Mouse (Mus musculus): ENCODE data around the gene Rsph14. TPM values are rescaled to one million over a fixed set of nuclear protein-coding genes. Genes with fewer than 3 reads are reported as not detected.

The Rsph14 gene
- total RNA-seq, 2 experiments from 2014 or later: 0.56 TPM

DNA sequence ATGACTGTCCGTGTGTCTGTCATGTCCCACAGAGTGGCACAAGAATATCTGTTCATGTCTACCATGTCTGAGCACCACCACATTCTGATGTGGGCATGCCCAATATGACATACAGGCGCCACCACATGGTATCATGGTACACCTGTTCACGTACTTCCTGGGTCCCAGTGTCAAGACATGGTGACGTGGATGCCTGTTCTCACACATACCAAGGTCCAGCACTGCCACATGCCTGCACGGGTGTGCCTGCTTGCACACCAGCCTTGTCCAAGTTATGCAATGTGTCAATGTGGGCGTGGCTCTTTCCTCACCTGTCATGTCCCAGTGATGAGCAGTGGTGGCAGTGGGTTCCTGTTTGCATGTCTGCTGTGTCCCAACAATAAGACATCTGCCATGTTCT is 99.9 kb downstream of the Rsph14 start:
- no peak for DNase-seq

DNA sequence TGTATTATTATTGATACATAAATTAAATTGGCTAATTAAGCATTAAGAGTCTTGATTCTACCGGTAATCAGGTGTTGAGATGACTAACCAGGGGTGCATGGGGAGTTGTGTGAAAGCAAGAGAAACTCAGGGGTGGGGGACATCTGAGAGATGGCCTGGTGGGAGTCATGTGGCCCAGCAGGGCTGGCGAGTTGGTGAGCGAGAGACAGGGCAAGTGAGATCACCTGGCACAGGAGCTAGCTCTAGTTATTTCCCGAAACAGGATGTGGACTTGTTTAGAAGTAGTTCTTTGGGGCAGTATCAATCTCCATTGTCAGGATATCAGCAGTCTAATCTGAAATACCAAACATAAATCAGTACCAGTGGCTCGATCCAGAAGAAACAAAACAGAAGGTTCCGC is 100.8 kb downstream of the Rsph14 start:
- DNase-seq: no peak

DNA sequence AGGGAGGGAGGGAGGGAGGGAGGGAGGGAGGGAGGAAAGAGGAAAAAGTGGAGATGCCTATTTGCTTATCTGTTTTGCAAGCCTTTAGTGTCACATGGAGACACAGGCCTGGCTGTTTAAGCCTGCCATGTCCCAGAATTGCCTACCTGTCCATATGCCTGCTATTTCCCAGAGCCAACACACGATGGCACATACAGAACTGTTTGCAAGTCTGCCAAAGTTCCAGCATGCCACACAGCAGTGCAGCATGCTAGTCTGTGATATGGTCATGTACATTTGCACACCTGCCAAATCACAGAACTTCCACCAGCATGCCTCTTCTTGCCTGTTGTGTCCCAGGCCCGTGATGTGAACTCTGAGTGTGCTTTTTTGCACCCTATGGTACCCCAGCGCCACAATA is 101.8 kb downstream of the Rsph14 start:
- no peak for DNase-seq

DNA sequence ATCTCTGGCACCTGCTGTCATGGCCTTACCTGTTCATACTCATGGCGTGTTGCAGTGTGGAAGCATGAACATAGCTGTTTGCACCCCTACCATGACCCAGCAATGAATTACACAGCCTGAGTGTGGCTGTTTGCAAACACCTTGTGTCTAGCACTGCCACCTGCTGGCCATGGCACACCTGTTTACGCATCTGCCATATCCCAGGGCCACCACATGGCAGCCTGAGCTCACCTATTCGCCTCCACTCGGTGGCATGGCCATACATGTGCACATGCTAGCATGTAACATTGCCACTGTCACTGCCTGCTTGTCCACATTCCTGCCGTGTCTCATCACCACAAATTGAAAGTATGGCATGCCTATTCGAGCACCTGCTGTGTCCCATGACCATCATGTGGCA is 102.8 kb downstream of the Rsph14 start:
- no peak for DNase-seq

DNA sequence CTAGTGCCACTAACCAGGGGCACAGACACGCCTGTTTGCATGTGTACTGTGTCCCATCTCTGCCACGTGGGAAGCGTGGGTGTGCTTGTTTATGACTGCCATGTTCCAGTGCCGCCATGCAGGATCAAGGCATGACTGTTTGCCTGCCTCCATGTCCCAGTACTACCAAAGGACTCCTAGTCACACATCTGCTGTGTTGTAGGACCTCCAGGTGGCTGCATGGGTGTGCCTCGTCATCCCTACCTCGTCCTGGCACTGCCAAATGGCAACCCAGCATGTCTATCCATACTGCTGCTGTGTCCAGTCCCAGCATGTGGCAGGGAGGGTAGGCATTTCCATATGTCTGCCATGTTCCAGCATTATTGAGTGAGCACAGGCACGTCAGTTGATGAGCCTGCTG is 104.1 kb downstream of the Rsph14 start:
- no peak for DNase-seq

DNA sequence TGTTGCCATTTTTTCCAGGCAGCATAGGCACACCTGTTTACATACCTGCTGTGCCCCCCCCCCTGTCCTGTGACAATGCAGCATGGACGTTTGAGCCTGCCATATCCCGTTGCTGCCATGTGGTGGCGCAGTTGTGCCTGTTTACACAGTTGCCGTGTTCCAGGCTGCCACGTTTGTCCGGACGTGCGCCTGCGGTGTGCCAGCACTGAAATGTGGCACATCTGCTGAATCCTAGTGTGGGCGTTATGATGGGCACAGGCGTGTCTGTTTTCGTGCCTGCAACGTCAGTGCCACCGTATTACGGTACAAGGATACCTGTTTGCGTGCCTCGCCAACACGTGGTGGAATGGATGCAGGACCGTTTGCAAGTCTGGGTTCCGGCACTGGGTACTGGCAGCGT is 107.1 kb downstream of the Rsph14 start:
- peak; percentile 64 to 71 for DNase-seq

DNA sequence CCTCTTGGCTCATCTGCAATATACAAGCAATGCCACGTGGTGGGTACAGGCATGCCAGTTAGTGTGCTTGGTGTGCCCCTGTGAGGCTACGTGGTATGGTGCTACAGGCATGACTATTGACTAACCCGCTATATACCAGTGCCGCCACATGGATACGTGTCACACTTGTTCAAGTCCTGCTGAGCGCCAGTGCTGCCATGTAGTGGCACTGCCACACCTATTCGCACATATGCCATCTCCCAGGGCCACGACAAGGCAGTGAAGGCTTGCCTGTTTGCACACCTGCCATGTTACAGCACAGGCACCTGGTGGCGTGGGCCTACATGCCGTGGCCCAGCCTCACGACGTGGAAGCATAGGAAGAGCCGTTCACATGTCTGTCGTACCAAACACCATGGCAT is 108.1 kb downstream of the Rsph14 start:
- no peak for DNase-seq

DNA sequence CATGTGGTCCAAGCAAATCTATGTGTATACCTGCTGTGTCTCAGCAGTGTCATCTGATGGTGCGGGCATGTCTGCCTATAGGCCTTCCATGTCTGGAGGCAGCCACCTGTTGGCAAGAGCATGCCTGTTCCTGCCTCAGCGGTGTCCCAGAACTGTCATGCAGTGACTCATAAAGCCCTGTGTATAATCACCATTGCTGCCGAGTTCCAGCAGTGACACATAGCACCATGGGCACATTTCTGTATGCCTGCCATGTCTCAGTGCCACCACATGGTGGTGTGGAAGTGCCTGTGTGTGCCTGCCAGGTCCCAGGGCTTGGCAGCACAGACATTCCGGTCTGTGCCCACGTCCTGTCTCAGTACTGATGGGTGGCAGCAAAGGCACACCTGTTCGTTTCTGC is 109.6 kb downstream of the Rsph14 start:
- peak; percentile 78 to 81 for DNase-seq

DNA sequence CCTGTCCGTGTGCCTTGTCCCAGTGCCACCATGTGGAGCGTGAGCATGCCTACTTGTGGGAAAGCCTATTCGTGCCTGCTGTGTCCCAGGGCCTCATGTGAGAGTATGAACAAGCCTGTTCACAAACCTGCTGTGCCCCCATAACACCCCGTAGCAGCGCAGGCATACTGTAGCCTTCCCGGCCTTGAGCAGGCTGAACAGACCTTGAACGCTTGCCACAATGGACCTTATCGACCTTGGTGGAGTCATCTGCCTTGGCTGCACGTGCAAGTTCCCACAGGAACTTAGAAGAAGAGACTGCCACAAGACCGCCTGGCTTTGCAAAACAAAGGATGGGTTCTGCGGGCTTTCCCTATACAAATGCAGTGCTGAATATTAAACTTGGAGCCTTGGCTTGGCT is 110.8 kb downstream of the Rsph14 start:
- DNase-seq: peak; percentile 81 to 84

DNA sequence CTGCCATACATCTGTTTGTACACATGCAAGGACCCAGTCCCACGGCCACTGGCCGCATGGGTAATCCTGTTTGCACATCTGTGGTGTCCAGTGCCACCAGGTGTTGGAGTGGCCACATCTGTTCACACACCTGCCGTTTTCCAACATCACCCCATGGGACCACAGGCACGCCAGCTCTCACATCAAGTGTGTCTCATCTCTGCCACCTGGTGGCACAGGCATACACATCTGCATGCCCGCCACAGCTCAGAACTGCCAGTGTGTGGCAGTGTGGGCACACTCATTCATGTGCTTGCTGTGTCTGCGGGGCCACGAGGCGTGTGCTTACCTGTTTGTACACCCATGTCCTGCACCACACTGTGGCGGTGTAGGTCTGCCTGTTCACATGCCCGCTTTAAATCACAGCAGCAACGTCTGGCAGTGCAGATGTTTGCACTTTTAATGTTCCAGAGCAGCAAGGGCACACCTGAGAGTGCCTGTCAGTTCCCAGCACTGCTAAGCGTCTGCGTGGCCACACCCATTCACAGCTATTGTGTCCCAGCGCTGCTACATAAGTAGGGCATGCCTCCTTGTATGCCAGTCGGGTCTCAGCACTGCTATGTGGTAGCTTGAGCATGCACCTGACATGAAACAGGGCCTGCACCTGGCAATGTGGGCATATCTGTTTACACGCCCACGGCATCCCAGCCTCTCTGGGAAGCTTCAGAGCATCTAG is 111.4 kb downstream of the Rsph14 start:
- peak; percentile 71 to 75 for DNase-seq

DNA sequence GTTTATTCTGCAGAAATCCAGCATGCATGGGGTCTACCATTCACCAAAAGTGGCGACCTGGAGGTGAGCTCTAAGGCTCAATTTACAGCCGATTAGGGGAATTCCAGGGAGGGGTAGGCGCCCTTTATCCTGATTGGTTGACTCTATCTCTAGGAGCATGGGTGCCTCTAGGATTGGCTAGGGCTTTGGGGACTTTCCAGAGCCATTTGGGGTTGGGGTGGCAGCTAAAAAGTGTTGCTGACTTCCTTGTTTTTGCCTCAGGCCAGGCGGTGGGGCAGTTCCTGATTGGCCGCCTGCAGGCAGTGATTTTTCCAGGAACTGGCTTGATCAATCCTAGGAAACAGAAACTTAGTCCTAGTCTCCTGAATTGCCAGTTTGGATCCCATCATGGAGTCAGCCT is 113.1 kb downstream of the Rsph14 start:
- no peak for DNase-seq

DNA sequence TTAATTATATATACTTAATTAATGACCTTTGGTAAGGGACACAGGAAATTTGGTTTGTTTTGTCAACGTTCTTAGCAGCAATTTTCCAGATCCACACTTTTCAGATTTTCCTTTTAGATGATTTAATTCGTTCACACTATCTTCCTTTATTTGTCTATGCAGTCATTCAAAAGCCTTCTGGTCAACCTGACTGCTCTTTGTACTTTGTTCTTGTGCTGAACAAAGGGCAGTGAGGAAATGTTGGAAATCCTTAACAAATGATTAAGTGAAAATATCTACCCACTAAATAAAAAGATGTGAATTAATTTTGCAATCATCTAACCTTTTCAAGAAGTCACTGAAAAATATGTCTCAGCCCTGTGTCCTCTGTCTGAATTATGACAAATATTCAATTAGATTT is 124.0 kb downstream of the Rsph14 start:
- no peak for DNase-seq

Other genes with a start within 250 kb of the Rsph14 start
- 1 to 10 TPM; 3.2 to 3.7 TPM for gene Gnaz, start 65.4 kb downstream of the Rsph14 start, total RNA-seq (2021)
- 10 to 100 TPM; 11.9 to 14.9 TPM for gene Rab36, start 4.5 kb upstream of the Rsph14 start, total RNA-seq (2021)
- gene Bcr, start 28.0 kb upstream of the Rsph14 start, total RNA-seq (2021): 10 to 100 TPM; 33.8 to 47.7 TPM
- gene Specc1l, start 179.5 kb upstream of the Rsph14 start, total RNA-seq (2021): 10 to 100 TPM; 53.8 to 63.4 TPM